Mouse (Mus musculus): Measurements from ENCODE around the gene 4931406P16Rik. TPM values are rescaled to one million over a fixed set of nuclear protein-coding genes. Genes with fewer than 3 reads are reported as not detected.
A peak's percentile ranks its signal among the peaks of the same experiment; 100 is the strongest.

The 4931406P16Rik gene
- polyA plus RNA-seq, 1 experiment: 15.8 TPM

DNA sequence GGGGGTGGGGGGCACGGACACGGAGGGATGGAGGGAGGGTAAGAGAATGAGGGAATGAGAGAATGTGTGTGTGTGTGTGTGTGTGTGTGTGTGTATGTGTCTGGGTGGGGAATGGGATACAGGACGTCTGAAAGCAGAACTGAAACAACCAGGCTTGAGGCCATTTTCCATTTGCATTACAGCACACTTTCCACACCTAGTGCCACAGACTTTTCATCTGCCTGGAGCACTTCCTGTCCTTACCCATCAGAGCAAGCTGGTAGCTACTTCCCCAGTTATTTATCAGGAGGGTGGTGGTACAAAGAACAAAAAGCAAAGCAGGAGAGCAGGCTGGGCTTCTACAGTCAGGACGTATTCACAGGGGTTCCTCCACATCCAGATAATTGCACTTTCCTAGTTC is 40.9 kb downstream of the 4931406P16Rik start:
- Histone ChIP-seq H3K27ac (ENCODE audit: insufficient read depth, low read depth, low read length) (no peak overlapping the region), H3K27me3 (ENCODE audit: control insufficient read depth, insufficient read depth, low read length) (no peaks in the 10 kb centered on the region), H3K36me3 (ENCODE audit: control insufficient read depth, insufficient read depth, low read length) (peaks cover under 1% of the 10 kb centered on the region; the same call in 1 of the 2 replicates), H3K4me1 (ENCODE audit: control insufficient read depth, insufficient read depth, insufficient read length, low read length) (no peaks in the 10 kb centered on the region), H3K4me3 (ENCODE audit: low read depth, low read length) (no peak overlapping the region)
- 70% methylated on average over 4 of the region's 4 CpGs for WGBS
- no peak for TF ChIP-seq CTCF (IDR thresholded peaks at IDR 0.05; ENCODE audit: extremely low read depth, insufficient read length, insufficient replicate concordance, low read depth, low read length)
- TF ChIP-seq POLR2A (IDR thresholded peaks at IDR 0.05; ENCODE audit: low read depth, low read length): no peak

DNA sequence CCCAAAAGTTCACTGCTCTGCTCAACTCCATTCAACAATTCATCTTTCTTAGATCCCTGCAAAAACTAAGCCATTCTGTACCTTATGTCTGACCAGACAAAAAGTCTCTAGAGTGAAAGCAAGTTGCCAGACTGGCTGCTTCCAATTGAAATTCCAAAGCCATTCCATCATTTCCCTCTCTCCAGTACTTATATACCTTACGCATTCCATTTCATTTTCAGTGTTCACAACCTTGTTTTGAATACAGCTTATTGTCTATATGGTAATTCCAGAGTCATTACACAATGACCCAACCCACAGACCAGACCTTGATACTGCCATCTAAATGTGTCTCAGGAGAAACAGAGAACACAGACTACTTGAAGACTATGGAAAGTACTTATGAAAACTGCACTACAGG is 44.9 kb downstream of the 4931406P16Rik start:
- Histone ChIP-seq H3K4me1 (ENCODE audit: control insufficient read depth, insufficient read depth, insufficient read length, low read length) (peaks cover 3% of the 10 kb centered on the region; the same call in 1 of the 2 replicates), H3K36me3 (ENCODE audit: control insufficient read depth, insufficient read depth, low read length) (no peaks in the 10 kb centered on the region), H3K4me3 (ENCODE audit: low read depth, low read length) (no peak overlapping the region), H3K27me3 (ENCODE audit: control insufficient read depth, insufficient read depth, low read length) (no peaks in the 10 kb centered on the region), H3K27ac (ENCODE audit: insufficient read depth, low read depth, low read length) (no peak overlapping the region)
- WGBS: 85% methylated on average over 1 of the region's 1 CpGs
- no peak for TF ChIP-seq CTCF (IDR thresholded peaks at IDR 0.05; ENCODE audit: extremely low read depth, insufficient read length, insufficient replicate concordance, low read depth, low read length)
- TF ChIP-seq POLR2A (IDR thresholded peaks at IDR 0.05; ENCODE audit: low read depth, low read length): no peak

DNA sequence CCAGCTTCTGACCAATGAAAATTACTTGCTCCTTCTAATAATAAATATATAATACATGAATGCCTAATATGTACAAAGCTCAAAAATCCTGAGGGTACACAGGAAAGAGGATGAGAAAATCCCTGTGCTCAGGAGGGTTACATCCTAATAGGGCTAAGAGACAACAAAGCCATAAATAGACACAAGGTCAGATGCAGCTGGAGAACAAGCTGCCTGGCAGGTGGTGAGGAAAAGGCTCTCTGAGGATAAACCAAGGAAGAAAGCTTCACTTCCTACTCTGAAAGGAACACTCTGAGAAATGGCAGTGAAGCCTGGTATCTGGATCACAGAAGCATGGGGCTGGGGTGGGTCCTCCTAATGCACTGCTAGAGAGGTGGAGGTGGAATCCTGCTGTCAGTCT is 46.9 kb downstream of the 4931406P16Rik start:
- Histone ChIP-seq H3K36me3 (ENCODE audit: control insufficient read depth, insufficient read depth, low read length) (peaks cover 13% of the 10 kb centered on the region), H3K27me3 (ENCODE audit: control insufficient read depth, insufficient read depth, low read length) (no peaks in the 10 kb centered on the region), H3K4me3 (ENCODE audit: low read depth, low read length) (no peak overlapping the region), H3K27ac (ENCODE audit: insufficient read depth, low read depth, low read length) (0 out of 2 replicates have a peak overlapping the region, but pooled peaks have one; percentile 59), H3K4me1 (ENCODE audit: control insufficient read depth, insufficient read depth, insufficient read length, low read length) (peaks cover 3% of the 10 kb centered on the region; the same call in 1 of the 2 replicates)
- TF ChIP-seq CTCF (IDR thresholded peaks at IDR 0.05; ENCODE audit: extremely low read depth, insufficient read length, insufficient replicate concordance, low read depth, low read length): no peak
- TF ChIP-seq POLR2A (IDR thresholded peaks at IDR 0.05; ENCODE audit: low read depth, low read length): no peak

GRCm38 (mm10) chr7:34265876-34266346 is 47.4 kb downstream of the 4931406P16Rik start:
- Histone ChIP-seq H3K4me1 (ENCODE audit: control insufficient read depth, insufficient read depth, insufficient read length, low read length) (peaks cover 3% of the 10 kb centered on the region; the same call in 1 of the 2 replicates), H3K27ac (ENCODE audit: insufficient read depth, low read depth, low read length) (peak overlapping the region; percentile 59; the same call in 1 of the 2 replicates), H3K4me3 (ENCODE audit: low read depth, low read length) (no peak overlapping the region), H3K27me3 (ENCODE audit: control insufficient read depth, insufficient read depth, low read length) (no peaks in the 10 kb centered on the region), H3K36me3 (ENCODE audit: control insufficient read depth, insufficient read depth, low read length) (peaks cover 13% of the 10 kb centered on the region)
- TF ChIP-seq POLR2A (IDR thresholded peaks at IDR 0.05; ENCODE audit: low read depth, low read length) (no peak), CTCF (IDR thresholded peaks at IDR 0.05; ENCODE audit: extremely low read depth, insufficient read length, insufficient replicate concordance, low read depth, low read length) (peak; percentile 55; the same call in 1 of the 2 replicates)
- WGBS: 27% methylated on average over 5 of the region's 5 CpGs

GRCm38 (mm10) chr7:34263437-34263836 is 49.9 kb downstream of the 4931406P16Rik start:
- 91% methylated on average over 5 of the region's 5 CpGs for WGBS
- no peaks in the 10 kb centered on the region for H3K27me3 ChIP-seq (ENCODE audit: control insufficient read depth, insufficient read depth, low read length)
- H3K4me1 ChIP-seq (ENCODE audit: control insufficient read depth, insufficient read depth, insufficient read length, low read length): peaks cover 3% of the 10 kb centered on the region; the same call in 1 of the 2 replicates
- no peak overlapping the region for H3K4me3 ChIP-seq (ENCODE audit: low read depth, low read length)
- peaks cover 17% of the 10 kb centered on the region for H3K36me3 ChIP-seq (ENCODE audit: control insufficient read depth, insufficient read depth, low read length)
- H3K27ac ChIP-seq (ENCODE audit: insufficient read depth, low read depth, low read length): no peak overlapping the region
- TF ChIP-seq POLR2A (IDR thresholded peaks at IDR 0.05; ENCODE audit: low read depth, low read length) (no peak), CTCF (IDR thresholded peaks at IDR 0.05; ENCODE audit: extremely low read depth, insufficient read length, insufficient replicate concordance, low read depth, low read length) (no peak)

GRCm38 (mm10) chr7:34258407-34258806 is 54.9 kb downstream of the 4931406P16Rik start:
- H3K27me3 ChIP-seq (ENCODE audit: control insufficient read depth, insufficient read depth, low read length): no peaks in the 10 kb centered on the region
- H3K4me1 ChIP-seq (ENCODE audit: control insufficient read depth, insufficient read depth, insufficient read length, low read length): no peaks in the 10 kb centered on the region
- H3K4me3 ChIP-seq (ENCODE audit: low read depth, low read length): no peak overlapping the region
- H3K36me3 ChIP-seq (ENCODE audit: control insufficient read depth, insufficient read depth, low read length): peaks cover 45% of the 10 kb centered on the region
- TF ChIP-seq POLR2A (IDR thresholded peaks at IDR 0.05; ENCODE audit: low read depth, low read length) (no peak), CTCF (IDR thresholded peaks at IDR 0.05; ENCODE audit: extremely low read depth, insufficient read length, insufficient replicate concordance, low read depth, low read length) (no peak)
- no peak overlapping the region for H3K27ac ChIP-seq (ENCODE audit: insufficient read depth, low read depth, low read length)
- 89% methylated on average over 1 of the region's 1 CpGs for WGBS

- Histone ChIP-seq H3K27ac (ENCODE audit: insufficient read depth, low read depth, low read length) (no peak overlapping the region), H3K4me1 (ENCODE audit: control insufficient read depth, insufficient read depth, insufficient read length, low read length) (no peaks in the 10 kb centered on the region), H3K36me3 (ENCODE audit: control insufficient read depth, insufficient read depth, low read length) (peaks cover 41% of the 10 kb centered on the region), H3K27me3 (ENCODE audit: control insufficient read depth, insufficient read depth, low read length) (no peaks in the 10 kb centered on the region), H3K4me3 (ENCODE audit: low read depth, low read length) (no peak overlapping the region)
- 84% methylated on average over 9 of the region's 9 CpGs for WGBS
- TF ChIP-seq POLR2A (IDR thresholded peaks at IDR 0.05; ENCODE audit: low read depth, low read length) (no peak), CTCF (IDR thresholded peaks at IDR 0.05; ENCODE audit: extremely low read depth, insufficient read length, insufficient replicate concordance, low read depth, low read length) (no peak)
These were observed 56.1 kb downstream of the 4931406P16Rik start for GRCm38 (mm10) chr7:34257279-34257678.

Data from small intestine, adult 2 months (tissue).